Mouse (Mus musculus) embryo, embryonic 11 days (tissue): ENCODE measurements around the gene P2ry2.

Experiments used
- DNase-seq: peaks from one replicate; pipeline ENCODE4 v3.0.0-alpha.2; 2015

The P2ry2 gene

GRCm38 (mm10) chr7:101012541-101012940, at the start of gene P2ry2:
Gene P2ry2, minus strand, starts transcription at chr7:101012866.
- DNase-seq: no peak

GRCm38 (mm10) chr7:101062246-101062645, 49.6 kb upstream of the P2ry2 start:
- DNase-seq: no peak

GRCm38 (mm10) chr7:101061381-101061780, 48.7 kb upstream of the P2ry2 start:
- DNase-seq: peak; percentile 87

GRCm38 (mm10) chr7:101060476-101060875, 47.8 kb upstream of the P2ry2 start:
- no peak for DNase-seq

- DNase-seq: no peak
These were observed 46.5 kb upstream of the P2ry2 start for GRCm38 (mm10) chr7:101059188-101059587.

- DNase-seq: no peak
These were observed 44.6 kb upstream of the P2ry2 start for GRCm38 (mm10) chr7:101057309-101057708.

GRCm38 (mm10) chr7:101053136-101053535, 40.5 kb upstream of the P2ry2 start:
- DNase-seq: no peak

- DNase-seq: peak; percentile 83
These were observed 39.0 kb upstream of the P2ry2 start for GRCm38 (mm10) chr7:101051551-101052221.

GRCm38 (mm10) chr7:101050724-101051550, 38.3 kb upstream of the P2ry2 start:
- DNase-seq: no peak

GRCm38 (mm10) chr7:101049326-101050087, 36.8 kb upstream of the P2ry2 start:
- DNase-seq: no peak

- DNase-seq: no peak
These were observed 35.6 kb upstream of the P2ry2 start for GRCm38 (mm10) chr7:101048247-101048646.

GRCm38 (mm10) chr7:101043846-101044541, 31.3 kb upstream of the P2ry2 start:
- no peak for DNase-seq

GRCm38 (mm10) chr7:101041977-101042749, 29.5 kb upstream of the P2ry2 start:
- DNase-seq: no peak

GRCm38 (mm10) chr7:101041544-101041943, 28.9 kb upstream of the P2ry2 start:
- no peak for DNase-seq

GRCm38 (mm10) chr7:101033371-101033770, 20.7 kb upstream of the P2ry2 start:
- DNase-seq: no peak

- no peak for DNase-seq
These were observed 18.6 kb upstream of the P2ry2 start for GRCm38 (mm10) chr7:101031234-101031633.

GRCm38 (mm10) chr7:101030756-101031155, 18.1 kb upstream of the P2ry2 start:
- DNase-seq: no peak

GRCm38 (mm10) chr7:101029446-101029845, 16.8 kb upstream of the P2ry2 start:
- no peak for DNase-seq

- DNase-seq: no peak
These were observed 16.3 kb upstream of the P2ry2 start for GRCm38 (mm10) chr7:101028991-101029390.

GRCm38 (mm10) chr7:101028444-101028757, 15.7 kb upstream of the P2ry2 start:
- DNase-seq: no peak

GRCm38 (mm10) chr7:101027623-101028443, 15.2 kb upstream of the P2ry2 start:
- DNase-seq: no peak
